Mouse (Mus musculus) thymus, postnatal 25 days (tissue): ENCODE data around the gene Cbr3.
"Not testable (repeated sequence)": the region's sequence is repeated elsewhere in the genome, so short reads cannot be mapped to it uniquely, and the experiment has no call there.

Experiments
- DNase-seq: peaks from one replicate; pipeline ENCODE4 v3.0.0; 2022

Cbr3 gene

DNA sequence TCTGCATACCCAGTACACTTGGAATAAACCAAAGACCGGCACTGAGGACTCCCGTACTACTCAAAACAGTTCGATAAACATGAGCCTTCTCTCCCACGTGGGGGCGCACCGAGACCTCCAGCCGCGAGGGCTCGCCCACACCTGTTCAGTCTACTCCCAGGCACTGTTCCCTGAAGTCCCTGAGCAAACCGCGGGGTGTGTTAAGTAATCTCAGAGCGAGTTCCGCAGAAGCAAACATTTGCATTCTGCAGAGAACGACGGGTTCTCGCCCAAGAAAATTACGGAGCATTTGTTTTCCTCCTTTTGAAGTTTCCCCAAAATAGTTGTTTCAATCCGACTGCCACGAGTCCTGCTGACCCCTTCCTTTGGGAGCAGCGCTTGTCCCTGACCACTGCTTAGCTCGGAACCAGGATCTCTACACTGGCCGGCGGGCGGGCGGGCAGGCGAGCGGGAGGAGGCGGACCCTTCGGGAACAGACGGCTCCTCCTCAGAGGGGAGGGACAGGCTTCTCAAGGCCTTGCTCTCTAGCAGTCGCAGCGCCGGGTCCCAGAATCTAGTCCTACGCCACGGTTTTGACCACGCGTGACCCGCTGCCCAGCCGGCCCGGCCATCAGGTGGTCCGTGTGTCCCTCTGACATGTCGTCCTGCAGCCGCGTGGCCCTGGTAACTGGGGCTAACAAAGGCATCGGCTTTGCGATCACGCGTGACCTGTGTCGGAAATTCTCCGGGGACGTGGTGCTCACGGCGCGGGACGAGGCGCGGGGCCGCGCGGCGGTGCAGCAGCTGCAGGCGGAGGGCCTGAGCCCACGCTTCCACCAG, at the start of gene Cbr3:
Gene Cbr3, plus strand, starts transcription at position 527 of the 819 bp plus-strand sequence.
- DNase-seq, result peak; percentile 86

DNA sequence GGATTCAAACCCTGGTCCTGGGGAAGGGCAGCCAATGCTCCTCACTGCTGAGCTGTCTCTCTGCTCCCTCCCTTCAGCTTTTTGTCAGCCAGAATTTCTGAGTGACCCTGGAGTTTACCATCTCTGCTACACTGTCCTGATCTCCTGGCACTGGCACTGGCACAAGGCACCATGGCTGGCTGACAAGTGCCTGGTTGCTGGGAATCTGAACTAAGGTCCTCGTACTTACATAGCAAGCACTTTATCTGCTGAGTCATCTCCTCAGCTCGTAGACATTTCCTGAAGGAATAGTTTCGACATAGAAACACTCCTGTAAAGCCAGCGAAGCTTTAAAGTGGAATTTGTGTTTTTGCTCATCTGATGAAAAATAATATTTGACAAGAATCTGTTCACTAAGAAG, 39.0 kb upstream of the Cbr3 start:
- DNase-seq, result no peak

DNA sequence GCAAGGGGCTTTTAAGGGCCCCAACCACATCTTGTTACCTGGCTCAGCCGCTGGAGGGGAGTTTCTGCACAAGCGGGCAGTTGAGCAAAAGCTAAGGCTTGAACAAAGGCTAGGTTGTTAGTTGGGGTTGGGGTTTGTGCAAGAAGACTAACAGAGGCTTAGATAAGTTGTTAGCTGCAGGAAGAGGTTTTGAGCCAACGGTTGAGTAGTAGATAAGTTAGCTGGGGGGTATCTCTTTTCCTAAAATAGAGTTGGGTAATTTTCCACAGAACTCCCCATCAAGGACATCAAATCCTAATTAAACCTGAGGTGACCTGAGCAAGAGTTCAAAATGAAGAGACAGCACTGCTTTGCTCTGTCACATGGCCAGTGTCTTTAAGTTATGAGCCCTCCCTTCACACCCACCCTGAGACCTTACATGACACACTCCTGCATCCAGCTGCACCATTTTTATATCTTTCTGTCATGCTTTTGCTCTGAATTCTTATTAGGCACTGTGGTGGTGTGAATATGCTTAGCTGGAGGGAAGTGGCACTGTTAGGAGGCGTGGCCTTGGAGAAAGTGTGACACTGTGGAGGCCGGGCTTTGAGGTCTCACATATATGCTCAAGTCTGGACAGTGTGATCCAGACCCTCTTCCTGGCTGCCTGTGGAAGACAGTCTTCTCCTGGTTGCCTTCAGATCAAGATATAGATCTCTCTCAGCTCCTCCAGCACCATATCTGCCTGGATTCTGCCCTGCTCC, 34.4 kb upstream of the Cbr3 start:
- DNase-seq, result no peak

DNA sequence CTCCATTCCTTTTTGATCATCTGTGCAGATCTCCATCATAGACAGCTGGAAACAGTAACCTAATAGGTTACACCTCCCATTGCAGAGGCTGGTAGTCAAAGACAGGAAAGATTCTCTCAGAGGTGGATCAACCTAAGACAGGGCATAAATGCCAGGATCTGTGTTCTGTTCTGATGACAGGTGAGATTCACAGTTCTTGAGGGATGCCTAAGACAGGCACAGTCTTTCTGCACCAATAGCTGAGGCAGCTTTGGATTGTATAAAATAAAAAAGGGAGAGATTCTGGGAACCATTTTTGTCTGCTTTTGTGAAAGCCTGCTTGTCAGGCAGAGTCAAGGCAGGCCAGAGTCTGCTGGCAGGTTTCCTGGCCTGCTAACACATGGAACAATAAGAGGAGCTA, 15.0 kb upstream of the Cbr3 start:
- no peak for DNase-seq

DNA sequence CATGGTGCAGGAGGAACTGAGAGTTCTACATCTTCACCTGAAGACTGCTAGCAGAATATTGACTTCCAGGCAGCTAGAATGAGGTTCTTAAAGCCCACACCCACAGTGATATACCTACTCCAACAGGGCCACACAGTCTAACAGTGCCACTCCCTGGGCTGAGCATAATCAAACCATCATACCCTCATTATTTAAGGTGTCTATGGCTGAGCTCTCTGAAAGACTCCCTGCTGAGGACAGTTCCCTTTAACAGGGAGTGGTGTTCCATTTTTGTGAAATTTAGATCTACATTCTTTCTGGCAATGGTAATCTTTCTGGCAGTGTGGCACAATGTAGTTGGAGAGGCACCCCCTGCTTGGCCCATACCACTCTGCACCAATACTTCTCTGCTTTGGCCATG, 13.5 kb upstream of the Cbr3 start:
- DNase-seq, result no peak

DNA sequence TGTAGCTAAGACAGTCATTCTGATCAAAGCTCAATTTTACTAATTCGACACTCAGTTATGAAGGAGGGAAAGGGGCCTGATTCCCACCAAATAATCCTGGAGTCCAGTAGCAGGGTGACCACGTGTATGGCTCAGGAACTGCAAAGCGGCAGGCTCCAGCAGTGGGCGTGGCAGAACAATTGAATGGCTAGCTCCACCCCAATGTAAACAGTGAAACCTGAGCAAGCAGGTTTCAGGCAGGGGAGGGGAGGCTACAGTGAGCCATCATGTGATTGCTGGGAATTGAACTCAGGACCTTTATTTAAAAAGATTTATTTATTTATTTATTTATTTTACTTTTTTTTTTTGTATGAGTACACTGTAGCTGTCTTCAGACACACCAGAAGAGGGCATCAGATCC, 12.5 kb upstream of the Cbr3 start:
- DNase-seq, result not testable (repeated sequence)

DNA sequence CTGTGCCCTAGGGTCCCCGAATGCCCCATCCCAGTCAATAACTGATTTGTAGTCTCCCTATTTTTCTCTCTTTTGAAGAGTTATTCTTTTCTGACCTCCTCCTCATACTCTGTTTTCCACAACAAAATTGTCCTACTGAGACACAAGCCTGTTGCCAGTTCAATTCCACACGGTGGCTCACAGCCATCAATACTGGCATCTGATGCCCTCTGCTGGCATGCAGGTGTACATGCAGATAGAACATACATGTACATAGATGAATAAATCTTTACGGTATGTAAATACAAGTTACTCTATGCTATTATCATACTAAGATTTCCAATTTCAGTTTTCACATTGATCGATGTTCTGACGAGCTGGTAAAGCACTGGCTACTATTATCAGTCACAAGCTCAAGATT, 12.0 kb upstream of the Cbr3 start:
- DNase-seq, result no peak

DNA sequence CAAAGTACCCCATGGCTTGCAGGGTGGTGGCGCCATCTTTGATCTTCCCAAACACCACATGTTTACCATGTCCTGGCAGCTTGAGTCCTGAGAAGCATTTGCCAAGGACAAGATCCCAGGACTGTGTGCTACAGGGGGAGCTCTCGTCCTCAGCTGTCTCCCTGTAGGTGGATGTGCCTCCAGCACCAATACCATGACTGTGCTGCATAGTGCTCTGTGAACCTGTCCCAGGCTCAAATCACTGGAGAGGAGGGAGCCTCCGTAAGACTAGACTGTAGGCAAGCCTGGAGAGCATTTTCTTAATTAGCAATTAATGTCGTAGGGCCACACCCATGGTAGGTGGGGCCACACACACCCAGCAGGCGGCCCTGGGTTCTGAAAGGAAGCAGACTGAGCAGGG, 6.6 kb upstream of the Cbr3 start:
- no peak for DNase-seq

DNA sequence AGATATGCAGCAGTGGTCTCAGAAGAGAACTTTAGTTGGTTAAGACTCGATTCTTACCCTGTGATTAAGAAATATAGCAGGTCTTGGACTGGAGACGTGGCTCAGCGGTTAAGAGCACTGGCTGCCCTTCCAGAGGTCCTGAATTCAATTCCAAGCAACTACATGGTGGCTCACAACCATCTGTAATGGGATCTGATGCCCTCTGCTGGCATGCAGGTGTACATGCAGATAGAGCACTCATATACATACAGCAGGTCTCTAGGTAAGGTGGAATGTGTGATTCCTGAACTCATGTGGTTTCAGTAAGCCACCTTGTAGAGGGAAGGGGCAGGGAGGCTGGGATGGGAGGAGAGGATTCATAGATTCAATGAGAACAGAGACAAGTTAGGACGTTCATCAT, 4.8 kb upstream of the Cbr3 start:
- no peak for DNase-seq

DNA sequence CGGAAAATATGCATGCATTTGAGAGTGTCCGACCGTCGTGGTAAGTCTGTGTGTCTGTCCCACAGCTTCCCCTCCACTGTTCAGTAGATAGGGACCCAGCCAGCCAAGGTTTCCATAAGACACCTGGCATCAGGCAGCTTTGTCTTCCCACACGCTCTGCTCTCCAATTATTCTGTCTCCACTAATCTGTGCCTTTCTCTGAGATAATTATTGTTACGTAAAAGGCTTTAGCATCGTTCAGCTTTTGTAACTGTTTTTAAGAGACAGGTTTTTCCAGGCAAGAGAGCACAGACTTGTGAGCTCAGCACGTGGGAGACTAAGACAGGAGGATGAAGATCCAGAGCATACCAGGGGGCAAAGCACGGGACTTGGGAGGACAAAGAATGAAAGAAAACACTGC, 3.9 kb upstream of the Cbr3 start:
- DNase-seq, result no peak

DNA sequence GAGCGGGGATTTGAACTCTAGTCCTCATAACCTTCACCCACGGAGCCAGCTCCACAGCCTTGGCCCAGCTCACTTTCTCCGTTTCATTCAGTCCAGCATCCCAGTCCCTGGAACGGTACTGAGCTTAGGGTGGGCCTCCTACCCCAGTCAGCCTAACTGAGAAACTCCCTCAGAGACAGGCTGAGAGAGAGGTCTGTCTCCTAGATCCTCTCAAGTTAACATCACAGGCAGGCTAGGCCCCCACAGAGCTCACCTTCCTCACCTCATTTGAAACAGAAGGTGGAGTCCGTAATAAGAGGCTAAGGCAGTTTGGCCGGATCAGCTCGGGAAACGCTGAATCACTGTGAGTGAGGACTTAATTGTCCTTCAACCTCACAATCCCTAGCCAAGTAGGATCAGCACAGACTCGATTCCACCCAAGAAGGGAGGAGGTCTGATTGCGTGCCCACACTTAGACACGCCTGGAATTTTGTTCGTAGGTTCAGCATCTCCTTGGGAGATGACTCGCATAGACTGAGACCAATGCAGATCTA, 793 bp upstream of the Cbr3 start:
- no peak for DNase-seq

DNA sequence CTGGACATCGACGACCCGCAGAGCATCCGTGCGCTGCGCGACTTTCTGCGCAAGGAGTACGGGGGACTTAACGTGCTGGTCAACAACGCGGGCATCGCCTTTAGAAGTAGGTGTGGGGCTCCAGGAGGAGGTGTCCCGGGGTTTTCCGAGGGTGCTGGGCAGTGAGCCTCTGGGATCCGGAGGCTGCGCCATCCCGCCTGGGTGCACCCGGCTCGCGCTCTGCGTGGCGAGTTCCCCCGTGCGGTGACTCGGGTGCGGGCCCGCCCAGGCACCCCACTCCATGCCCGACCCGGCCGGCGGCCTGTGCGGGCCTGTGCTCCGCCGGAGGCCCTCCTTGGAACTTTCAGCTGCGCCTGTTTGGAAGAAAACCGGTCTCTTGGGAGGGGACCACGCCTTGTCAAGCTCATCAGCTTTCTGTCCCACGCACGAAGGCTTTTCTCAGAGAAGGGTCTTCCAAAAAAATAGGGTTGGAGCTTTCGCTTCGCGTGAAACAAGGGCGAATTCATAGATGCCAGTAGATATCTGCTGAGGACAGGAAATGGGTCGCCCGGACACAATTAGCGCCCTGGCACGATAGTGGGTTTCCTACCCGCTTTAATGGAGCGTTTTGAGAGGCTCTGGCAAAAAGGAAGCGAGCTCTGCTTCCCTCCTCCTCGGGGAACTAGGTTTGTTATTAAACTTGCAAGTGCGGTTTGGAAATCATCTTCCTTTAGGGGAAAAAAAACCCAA, 657 bp downstream of the Cbr3 start:
- DNase-seq, result no peak

DNA sequence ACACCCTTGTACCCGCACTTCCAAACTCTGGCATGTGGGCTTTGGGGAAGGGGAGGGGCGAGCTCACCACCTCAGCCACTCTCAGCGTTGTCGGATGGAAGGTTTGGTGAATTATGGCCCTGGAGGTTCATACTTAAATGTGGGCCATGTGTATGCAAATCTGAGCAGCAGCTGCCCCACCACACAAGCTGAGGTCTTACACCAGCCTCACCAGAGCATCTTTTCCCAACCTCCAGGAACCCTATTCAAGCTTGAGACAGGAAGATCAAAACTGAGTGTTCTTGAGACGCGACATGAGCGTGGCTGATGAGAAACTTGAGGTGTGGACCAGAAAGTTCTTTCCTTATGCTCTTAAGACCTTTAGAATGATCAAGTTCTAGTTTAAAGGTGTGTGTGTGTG, 1.4 kb downstream of the Cbr3 start:
- DNase-seq, result no peak

DNA sequence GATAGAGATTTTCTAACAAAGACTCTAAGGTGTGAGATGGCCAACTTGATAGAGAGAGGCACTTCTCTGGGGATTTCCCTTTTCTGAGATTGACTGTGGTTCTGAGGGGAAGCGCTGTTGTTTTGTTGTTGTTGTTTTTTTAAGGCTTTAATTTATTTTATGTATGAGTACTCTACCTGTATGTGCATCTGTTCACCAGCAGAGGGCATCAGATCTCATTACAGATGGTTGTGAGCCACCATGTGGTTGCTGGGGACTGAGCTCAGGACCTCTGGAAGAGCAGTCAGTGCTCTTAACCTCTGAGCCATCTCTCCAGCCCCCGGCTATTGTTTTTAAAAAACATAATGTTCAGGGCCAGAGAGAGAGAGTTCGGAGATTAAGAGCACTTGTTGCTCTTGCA, 2.8 kb downstream of the Cbr3 start:
- DNase-seq, result not testable (repeated sequence)

DNA sequence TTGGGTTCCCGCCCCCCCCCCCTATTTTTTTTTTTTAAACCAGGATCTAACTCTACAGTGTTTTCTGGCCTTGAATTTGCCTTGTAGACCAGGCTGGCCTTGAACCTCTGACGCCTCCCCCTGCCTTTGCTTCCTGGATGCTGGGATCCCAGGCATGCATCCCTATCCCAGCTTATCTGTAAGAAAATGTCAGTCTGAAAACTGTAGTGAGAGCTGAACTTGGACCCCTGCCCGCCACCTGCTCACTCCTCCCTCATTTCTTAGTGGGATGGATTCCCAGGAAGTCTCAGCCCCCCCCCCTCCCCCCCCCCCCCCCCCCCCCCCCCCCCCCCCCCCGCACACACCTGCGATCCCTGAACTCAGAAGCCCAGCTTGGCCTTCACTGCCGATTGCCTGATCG, 3.4 kb downstream of the Cbr3 start:
- no peak for DNase-seq

DNA sequence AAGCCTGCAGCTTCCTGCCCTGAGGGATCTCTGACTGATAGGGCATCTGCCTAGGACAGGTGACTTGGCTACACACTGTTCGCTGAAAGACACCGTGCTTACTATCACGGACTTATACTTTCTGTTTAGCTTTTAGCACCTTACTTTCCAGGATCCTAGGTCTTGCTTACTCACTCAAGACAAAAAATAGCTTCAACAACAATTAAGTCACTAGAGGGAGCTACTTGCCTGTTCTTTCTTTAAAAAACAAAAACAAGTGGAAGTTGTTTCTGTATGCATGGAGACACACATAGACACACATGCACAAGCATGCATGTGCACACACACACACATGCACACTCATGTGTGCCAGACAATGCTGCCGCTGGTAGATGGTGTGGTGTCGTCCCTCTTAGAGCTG, 3.9 kb downstream of the Cbr3 start:
- no peak for DNase-seq

DNA sequence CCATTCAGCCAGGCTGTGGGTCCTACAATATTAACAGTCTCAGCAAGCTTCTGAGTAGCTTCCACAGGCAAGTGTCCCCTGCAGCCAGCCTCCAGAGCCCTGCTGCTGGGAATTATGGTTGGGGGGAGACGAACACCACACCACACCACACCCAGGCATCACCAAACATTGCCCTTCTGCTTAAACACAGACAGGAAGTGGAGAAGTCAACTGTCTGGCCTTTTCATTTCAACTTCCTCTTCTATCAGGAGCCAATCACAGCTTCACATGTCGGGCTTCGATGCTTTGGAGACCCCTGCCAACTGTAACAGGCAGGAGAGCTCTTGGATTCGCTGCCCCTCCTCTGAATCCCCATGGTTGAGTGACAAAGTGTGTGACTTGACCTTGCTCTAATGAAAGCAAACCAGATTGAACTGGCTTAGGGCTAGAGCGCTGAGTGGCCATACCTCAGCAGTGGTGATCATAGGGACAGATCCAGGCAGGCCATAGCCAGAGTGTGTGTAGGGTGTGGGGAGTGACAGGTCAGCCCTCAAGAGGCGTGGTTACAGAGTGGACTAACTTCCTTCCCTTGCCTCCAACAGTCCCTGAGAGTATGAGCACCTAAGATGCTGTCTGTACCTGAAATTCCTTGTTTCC, 8.3 kb downstream of the Cbr3 start:
- no peak for DNase-seq

DNA sequence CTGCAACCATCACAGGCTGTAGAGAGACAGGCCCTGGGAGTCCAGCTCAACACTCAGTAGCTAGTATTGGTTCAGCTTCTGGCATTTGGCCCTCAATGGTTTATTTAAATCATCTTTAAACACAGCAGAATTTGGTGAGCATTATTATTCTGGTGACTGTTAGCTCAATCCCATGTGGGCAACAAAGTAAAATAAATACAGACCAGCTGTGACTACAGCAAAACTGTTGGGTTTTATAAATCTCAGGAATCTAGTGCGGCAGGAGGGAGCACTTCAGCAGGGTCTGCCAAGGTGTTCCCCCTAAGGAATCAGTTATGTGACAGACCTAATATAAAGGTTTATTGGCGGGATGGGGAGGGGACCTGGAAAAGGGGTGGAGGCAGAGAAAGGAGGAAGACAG, 9.7 kb downstream of the Cbr3 start:
- DNase-seq, result no peak

DNA sequence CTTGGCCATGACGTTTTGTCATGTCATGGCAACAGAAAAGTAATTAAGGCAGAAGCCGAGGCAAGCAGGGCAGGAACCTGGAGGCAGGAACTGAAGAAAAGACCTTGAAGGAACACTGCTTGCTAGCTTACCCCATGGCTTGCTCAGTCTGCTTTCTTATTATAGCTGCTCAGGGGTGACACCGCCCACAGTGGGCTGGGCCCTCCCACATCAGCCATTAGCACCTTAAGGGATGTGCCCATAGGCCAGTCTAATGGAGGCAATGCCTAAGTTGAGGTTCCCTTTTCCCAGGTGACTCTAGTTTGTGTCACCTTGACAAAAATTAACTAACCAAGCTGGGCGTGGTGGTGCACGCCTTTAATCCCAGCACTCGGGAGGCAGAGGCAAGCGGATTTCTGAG, 24.1 kb downstream of the Cbr3 start:
- DNase-seq, result no peak

DNA sequence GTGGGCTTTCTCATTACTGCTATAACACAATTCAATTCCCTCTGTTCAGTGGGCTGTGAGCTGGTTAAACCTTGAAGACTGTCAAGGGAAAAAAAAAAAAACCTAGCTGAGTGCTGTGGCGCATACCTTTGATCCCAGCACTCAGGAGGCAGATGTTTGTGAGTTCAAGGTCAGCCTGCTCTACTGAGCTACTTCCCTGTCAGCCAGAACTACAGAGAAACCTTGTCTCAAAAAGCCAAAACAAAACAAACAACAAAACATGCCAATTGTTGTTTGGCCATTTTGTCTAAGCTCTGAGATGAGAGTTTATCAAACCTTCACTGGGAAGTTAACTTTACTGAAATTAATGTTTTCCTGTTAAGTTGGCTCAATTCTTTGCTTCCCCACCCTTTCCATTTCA, 26.2 kb downstream of the Cbr3 start:
- DNase-seq, result no peak

DNA sequence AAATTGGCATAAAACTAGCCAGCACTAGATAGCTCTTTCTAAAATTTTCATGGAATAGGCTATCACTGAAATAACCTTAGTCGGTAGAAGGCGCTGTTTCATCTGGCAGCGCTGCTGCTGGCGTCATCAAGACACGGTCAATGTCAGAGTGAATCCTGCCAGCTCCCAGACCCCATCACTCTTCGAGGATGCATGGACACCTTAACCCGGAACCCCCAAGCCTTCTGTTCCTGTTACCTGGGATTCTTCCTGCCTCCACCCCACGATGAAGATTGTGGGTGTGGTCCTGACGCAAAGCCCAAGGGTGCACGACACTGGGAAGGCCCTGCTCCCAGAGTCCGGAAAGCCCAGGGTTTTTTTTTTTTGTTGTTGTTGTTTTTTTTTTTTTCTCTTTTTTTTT, 27.9 kb downstream of the Cbr3 start:
- DNase-seq, result peak; percentile 71

DNA sequence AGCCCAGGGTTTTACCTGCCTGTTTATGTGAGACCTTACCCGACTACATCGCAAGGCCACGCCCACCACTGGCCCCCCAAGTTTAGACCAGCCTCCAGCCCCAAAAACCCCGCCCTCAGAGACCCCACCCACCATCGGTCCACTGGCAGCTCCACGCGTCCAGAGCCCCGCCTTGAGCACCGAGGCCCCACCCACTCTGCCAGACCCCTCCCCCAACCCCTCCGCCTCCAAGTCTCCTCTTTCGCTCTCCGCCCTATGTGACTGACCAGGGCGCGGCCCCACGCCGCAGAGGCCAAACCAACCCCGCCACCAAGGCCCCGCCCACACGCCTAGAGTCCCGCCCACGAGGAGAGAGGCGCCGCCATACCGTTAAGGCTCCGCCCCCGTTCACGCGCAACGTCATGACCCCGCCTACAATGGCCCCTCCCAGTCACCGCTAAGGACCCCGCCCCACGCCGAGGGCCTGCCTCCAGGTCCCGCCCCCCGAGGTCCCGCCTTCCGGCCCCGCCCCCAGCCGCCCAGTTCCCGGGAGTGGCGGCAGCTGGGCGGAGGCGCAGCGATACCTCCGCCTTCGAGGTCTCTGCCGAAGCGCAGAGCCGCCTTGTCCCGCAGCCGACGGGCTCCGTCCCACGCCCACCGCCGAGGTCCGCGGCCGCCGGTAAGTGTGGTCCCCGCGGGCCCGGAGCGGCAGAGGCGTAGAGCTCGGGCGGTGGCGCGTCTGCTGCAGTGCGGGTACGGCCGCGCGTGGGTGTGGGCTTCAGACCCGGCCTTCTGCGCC, 28.6 kb downstream of the Cbr3 start, which contains the start of gene Dop1b:
Gene Dop1b, plus strand, starts transcription at position 494 of the 778 bp plus-strand sequence.
- peak; percentile 99 for DNase-seq
